Mouse (Mus musculus) kidney, postnatal 10 days (tissue): ENCODE results near the gene Cers6.

Experiments
- DNase-seq: peaks from one replicate; pipeline ENCODE4 v3.0.0; 2021; ENCODE audit warnings: mixed read lengths

Gene Cers6

GRCm38 (mm10) chr2:68924344-68924743, 63.1 kb downstream of the Cers6 start:
- peak; percentile 27 for DNase-seq

- DNase-seq: no peak
These were observed 64.3 kb downstream of the Cers6 start for GRCm38 (mm10) chr2:68925542-68925941.

GRCm38 (mm10) chr2:68926913-68927790, 65.9 kb downstream of the Cers6 start:
- DNase-seq: no peak

- DNase-seq: no peak
These were observed 71.0 kb downstream of the Cers6 start for GRCm38 (mm10) chr2:68932240-68932639.

- peak; percentile 25 for DNase-seq
These were observed 71.4 kb downstream of the Cers6 start for GRCm38 (mm10) chr2:68932656-68933055.

- DNase-seq: no peak
These were observed 73.4 kb downstream of the Cers6 start for GRCm38 (mm10) chr2:68934651-68935050.

- peak; percentile 20 for DNase-seq
These were observed 74.6 kb downstream of the Cers6 start for GRCm38 (mm10) chr2:68935721-68936294.

GRCm38 (mm10) chr2:68936773-68937172, 75.5 kb downstream of the Cers6 start:
- DNase-seq: no peak

GRCm38 (mm10) chr2:68937833-68938232, 76.6 kb downstream of the Cers6 start:
- DNase-seq: no peak

- DNase-seq: peak; percentile 62
These were observed 83.7 kb downstream of the Cers6 start for GRCm38 (mm10) chr2:68944898-68945297.

GRCm38 (mm10) chr2:68945976-68946375, 84.7 kb downstream of the Cers6 start:
- DNase-seq: no peak

GRCm38 (mm10) chr2:68946819-68947218, 85.6 kb downstream of the Cers6 start:
- no peak for DNase-seq

- DNase-seq: no peak
These were observed 87.9 kb downstream of the Cers6 start for GRCm38 (mm10) chr2:68949137-68949536.

- DNase-seq: peak; percentile 26
These were observed 88.5 kb downstream of the Cers6 start for GRCm38 (mm10) chr2:68949728-68950127.

- no peak for DNase-seq
These were observed 90.5 kb downstream of the Cers6 start for GRCm38 (mm10) chr2:68951706-68952105.

- DNase-seq: no peak
These were observed 92.4 kb downstream of the Cers6 start for GRCm38 (mm10) chr2:68953688-68954087.

- DNase-seq: no peak
These were observed 94.3 kb downstream of the Cers6 start for GRCm38 (mm10) chr2:68955496-68955895.

GRCm38 (mm10) chr2:68956146-68956545, 94.9 kb downstream of the Cers6 start:
- DNase-seq: no peak

GRCm38 (mm10) chr2:68957831-68958230, 96.6 kb downstream of the Cers6 start:
- no peak for DNase-seq

- no peak for DNase-seq
These were observed 98.3 kb downstream of the Cers6 start for GRCm38 (mm10) chr2:68959573-68959972.

GRCm38 (mm10) chr2:68960060-68960459, 98.8 kb downstream of the Cers6 start:
- DNase-seq: no peak

- no peak for DNase-seq
These were observed 99.4 kb downstream of the Cers6 start for GRCm38 (mm10) chr2:68960620-68961019.

- no peak for DNase-seq
These were observed 105.1 kb downstream of the Cers6 start for GRCm38 (mm10) chr2:68966360-68966759.

- DNase-seq: no peak
These were observed 106.8 kb downstream of the Cers6 start for GRCm38 (mm10) chr2:68968028-68968427.
